Mouse (Mus musculus): ENCODE data around the gene Nckap5. TPM values are rescaled to one million over a fixed set of nuclear protein-coding genes. Genes with fewer than 3 reads are reported as not detected.

Gene Nckap5
- total and polyA plus RNA-seq, 3 experiments = not detected

DNA sequence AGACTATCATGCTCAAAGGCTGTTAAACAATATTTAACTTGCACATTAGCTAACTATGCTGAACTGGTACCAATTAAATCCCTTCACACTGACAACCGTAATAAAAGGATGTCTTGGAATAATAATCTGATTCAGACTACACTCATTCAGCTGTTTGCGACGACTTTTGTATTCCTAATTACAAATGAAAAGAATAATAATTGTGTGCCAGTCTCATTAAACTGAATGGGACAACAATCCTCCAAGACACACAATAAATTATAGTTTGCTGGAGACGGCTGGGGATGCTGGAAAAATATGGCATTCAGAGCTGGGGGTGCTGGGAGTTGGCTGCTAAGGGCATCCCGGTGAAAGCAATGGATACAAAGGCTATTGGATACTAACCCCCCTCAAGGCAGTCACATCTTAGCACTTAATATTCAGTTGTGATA lies 818.9 kb downstream of the Nckap5 start:
- no peaks in the 10 kb centered on the region for H3K4me1 ChIP-seq (ENCODE audit: control insufficient read depth in 1 of 2, insufficient read depth in 2 of 2)
- H3K27ac ChIP-seq (ENCODE audit: insufficient read depth, low read depth) = no peak overlapping the region
- no peaks in the 10 kb centered on the region for H3K36me3 ChIP-seq (replicated peaks in 1 of 2; ENCODE audit: control insufficient read depth in 1 of 2, insufficient read depth in 1 of 2, low read length in 1 of 2)
- H3K27me3 ChIP-seq (replicated peaks) = no peaks in the 10 kb centered on the region
- no peak overlapping the region for H3K9ac ChIP-seq (ENCODE audit: insufficient read depth, low read depth)
- H3K79me2 ChIP-seq (replicated peaks; ENCODE audit: control insufficient read depth, extremely low read depth, insufficient read depth, poor library complexity, severe bottlenecking) = no peaks in the 10 kb centered on the region
- H3K9me3 ChIP-seq (replicated peaks; ENCODE audit: low read length) = peaks cover 70% of the 10 kb centered on the region
- in situ Hi-C loops (cut with MboI; ENCODE audit: low pct_ligation_motif_present, low pct_unique_long_range_greater_than_20kb, low sequenced_read_pairs) = no loop called here
- no peak for DNase-seq (ENCODE audit: extremely low read depth)
- dilution Hi-C loops (cut with MboI; ENCODE audit: extremely low pct_ligation_motif_present, extremely low pct_unique_long_range_greater_than_20kb, low sequenced_read_pairs) = no loop called here
- no peak overlapping the region for H3K4me3 ChIP-seq (replicated peaks in 1 of 3; ENCODE audit: low read depth in 2 of 3, low read length in 2 of 3, poor library complexity in 1 of 3)
- no peak overlapping the region for H3K4me2 ChIP-seq (ENCODE audit: insufficient read depth, low read depth, poor library complexity, severe bottlenecking)
- no peak for TF ChIP-seq MAFK (IDR thresholded peaks at IDR 0.05; ENCODE audit: insufficient replicate concordance, low read length)
- TF ChIP-seq POLR2A (IDR thresholded peaks at IDR 0.05; ENCODE audit: low read depth, low read length) = no peak
- TF ChIP-seq SIN3A (IDR thresholded peaks at IDR 0.05; ENCODE audit: low read length) = no peak
- no peak for TF ChIP-seq TCF12 (IDR thresholded peaks at IDR 0.05; ENCODE audit: low read depth, low read length)
- TF ChIP-seq PAX5 (IDR thresholded peaks at IDR 0.05; ENCODE audit: low read length) = no peak

DNA sequence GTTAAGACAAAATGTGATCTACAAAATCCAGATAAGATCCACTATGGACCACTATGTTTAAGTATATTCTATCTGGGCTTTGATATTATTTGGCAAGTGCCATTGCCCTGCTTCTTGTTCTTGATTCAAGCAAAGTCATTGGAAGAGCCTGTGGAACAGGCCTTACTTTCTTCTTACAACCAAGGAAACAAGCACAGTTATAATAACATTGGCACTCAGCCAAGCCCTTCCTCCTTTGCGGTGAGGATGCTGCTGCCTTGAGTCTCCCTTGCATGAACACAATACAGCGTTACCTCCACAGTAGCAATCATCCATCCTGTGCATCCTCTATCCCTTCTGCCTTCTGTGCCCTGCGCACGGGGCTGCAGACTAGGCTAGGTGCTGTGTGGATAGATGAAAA lies 823.0 kb downstream of the Nckap5 start:
- H3K4me3 ChIP-seq (replicated peaks in 1 of 3; ENCODE audit: low read depth in 2 of 3, low read length in 2 of 3, poor library complexity in 1 of 3) = no peak overlapping the region
- H3K4me2 ChIP-seq (ENCODE audit: insufficient read depth, low read depth, poor library complexity, severe bottlenecking) = no peak overlapping the region
- H3K36me3 ChIP-seq (replicated peaks in 1 of 2; ENCODE audit: control insufficient read depth in 1 of 2, insufficient read depth in 1 of 2, low read length in 1 of 2) = no peaks in the 10 kb centered on the region
- peaks cover 72% of the 10 kb centered on the region for H3K9me3 ChIP-seq (replicated peaks; ENCODE audit: low read length)
- no peak overlapping the region for H3K9ac ChIP-seq (ENCODE audit: insufficient read depth, low read depth)
- in situ Hi-C loops (cut with MboI; ENCODE audit: low pct_ligation_motif_present, low pct_unique_long_range_greater_than_20kb, low sequenced_read_pairs) (no loop called here), dilution Hi-C loops (cut with MboI; ENCODE audit: extremely low pct_ligation_motif_present, extremely low pct_unique_long_range_greater_than_20kb, low sequenced_read_pairs) (no loop called here)
- no peak for DNase-seq (ENCODE audit: extremely low read depth)
- no peaks in the 10 kb centered on the region for H3K4me1 ChIP-seq (ENCODE audit: control insufficient read depth in 1 of 2, insufficient read depth in 2 of 2)
- H3K79me2 ChIP-seq (replicated peaks; ENCODE audit: control insufficient read depth, extremely low read depth, insufficient read depth, poor library complexity, severe bottlenecking) = no peaks in the 10 kb centered on the region
- H3K27me3 ChIP-seq (replicated peaks) = no peaks in the 10 kb centered on the region
- no peak overlapping the region for H3K27ac ChIP-seq (ENCODE audit: insufficient read depth, low read depth)
- TF ChIP-seq MEF2A (IDR thresholded peaks at IDR 0.05; ENCODE audit: borderline replicate concordance, low read depth, low read length) = no peak
- TF ChIP-seq CHD1 (IDR thresholded peaks at IDR 0.05; ENCODE audit: low read depth, low read length) = no peak
- TF ChIP-seq TCF12 (IDR thresholded peaks at IDR 0.05; ENCODE audit: low read depth, low read length) = no peak
- no peak for TF ChIP-seq HCFC1 (IDR thresholded peaks at IDR 0.05; ENCODE audit: low read depth, low read length)
- no peak for TF ChIP-seq SMC3 (IDR thresholded peaks at IDR 0.05; ENCODE audit: low read depth, low read length)
- TF ChIP-seq GABPA (IDR thresholded peaks at IDR 0.05; ENCODE audit: insufficient replicate concordance, low read depth, low read length) = no peak
- TF ChIP-seq NRF1 (IDR thresholded peaks at IDR 0.05; ENCODE audit: low read depth, low read length) = no peak
- no peak for TF ChIP-seq PAX5 (IDR thresholded peaks at IDR 0.05; ENCODE audit: low read length)
- TF ChIP-seq ZMIZ1 (IDR thresholded peaks at IDR 0.05; ENCODE audit: low read depth, low read length) = no peak
- no peak for TF ChIP-seq JUND (conservative IDR thresholded peaks at IDR 0.05; ENCODE audit: low read depth, low read length)
- no peak for TF ChIP-seq MYC (IDR thresholded peaks at IDR 0.05; ENCODE audit: low read depth, low read length)
- TF ChIP-seq POLR2AphosphoS2 (IDR thresholded peaks at IDR 0.05; ENCODE audit: low read depth, low read length) = no peak
- TF ChIP-seq MAZ (IDR thresholded peaks at IDR 0.05; ENCODE audit: low read depth, low read length) = no peak
- TF ChIP-seq CTCF (conservative IDR thresholded peaks at IDR 0.05 in 1 of 2, IDR thresholded peaks at IDR 0.05 in 1 of 2; ENCODE audit: low read depth in 2 of 2, low read length in 2 of 2) = no peak
- no peak for TF ChIP-seq MAFK (IDR thresholded peaks at IDR 0.05; ENCODE audit: insufficient replicate concordance, low read length)
- TF ChIP-seq SIN3A (IDR thresholded peaks at IDR 0.05; ENCODE audit: low read length) = no peak
- no peak for TF ChIP-seq E2F4 (IDR thresholded peaks at IDR 0.05; ENCODE audit: insufficient replicate concordance, low read depth, low read length)
- no peak for TF ChIP-seq MAX (IDR thresholded peaks at IDR 0.05; ENCODE audit: low read length)
- no peak for TF ChIP-seq BHLHE40 (IDR thresholded peaks at IDR 0.05; ENCODE audit: low read depth, low read length)
